Mouse (Mus musculus): ENCODE measurements around the gene Rnase12.

DNA sequence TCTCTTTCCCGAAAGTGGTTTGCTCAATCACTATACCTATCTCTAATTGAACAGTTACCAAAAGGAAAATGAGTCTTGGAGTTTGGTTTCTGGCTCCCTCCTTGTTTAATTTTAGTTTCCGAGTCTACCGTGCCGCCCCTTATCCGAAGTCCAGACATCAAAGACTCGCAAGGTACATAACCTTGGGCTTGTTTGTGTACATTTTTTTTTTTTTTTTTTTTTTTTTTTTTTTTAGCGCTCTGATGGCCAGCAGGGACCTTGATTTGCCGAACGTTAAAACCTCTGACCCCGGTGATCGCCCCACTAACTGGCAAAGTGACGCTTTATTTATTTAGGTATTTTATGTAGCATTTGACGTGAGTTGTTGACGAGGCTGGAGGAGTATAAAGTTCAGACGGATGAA, 32.2 kb upstream of the Rnase12 start:
- TF ChIP-seq CTCF (IDR thresholded peaks at IDR 0.05; ENCODE audit: insufficient read depth, low read length) (no peak), POLR2A (IDR thresholded peaks at IDR 0.05; ENCODE audit: borderline replicate concordance, extremely low read depth, low read depth, low read length) (no peak)
